Mouse (Mus musculus) stomach, embryonic 15.5 days (tissue): ENCODE data around the gene Synpo2. TPM values are rescaled to one million over a fixed set of nuclear protein-coding genes. Genes with fewer than 3 reads are reported as not detected.

Experiments used
- ATAC-seq: fragments of 200-750 bp; cut with Nextera tagmentation; 2 replicates; pipeline ENCODE4 v1.8.0; 2017; ENCODE audit warnings: low read depth, moderate number of reproducible peaks, moderate TSS enrichment; ENCODE audit not compliant: insufficient read depth, low FRiP score
- H3K27ac ChIP-seq: fragments of 300-500 bp; sonication (generic); 2 replicates; pipeline ENCODE4 v1.5.1; 2015; ENCODE audit warnings: mild to moderate bottlenecking, inconsistent platforms
- H3K27me3 ChIP-seq: fragments of 300-500 bp; sonication (generic); replicated peaks from 2 replicates; pipeline ENCODE4 v1.6.1; 2015; ENCODE audit warnings: inconsistent platforms
- H3K36me3 ChIP-seq: fragments of 300-500 bp; sonication (generic); 2 replicates; pipeline ENCODE4 v1.6.1; 2015; ENCODE audit warnings: inconsistent platforms
- H3K4me1 ChIP-seq: fragments of 300-500 bp; sonication (generic); 2 replicates; pipeline ENCODE4 v1.6.1; 2015; ENCODE audit warnings: inconsistent platforms
- H3K4me2 ChIP-seq: fragments of 300-500 bp; sonication (generic); 2 replicates; pipeline ENCODE4 v1.6.1; 2015; ENCODE audit warnings: mild to moderate bottlenecking, inconsistent platforms
- H3K4me3 ChIP-seq: fragments of 300-500 bp; sonication (generic); replicated peaks from 2 replicates; pipeline ENCODE4 v1.5.1; 2015; ENCODE audit warnings: inconsistent platforms
- H3K9ac ChIP-seq: fragments of 300-500 bp; sonication (generic); 2 replicates; pipeline ENCODE4 v1.6.1; 2015; ENCODE audit warnings: inconsistent platforms
- H3K9me3 ChIP-seq: fragments of 300-500 bp; sonication (generic); 2 replicates; pipeline ENCODE4 v1.6.1; 2016; ENCODE audit warnings: inconsistent platforms
- whole genome bisulfite sequencing: fragments of 180-500 bp; shearing (Covaris S2); methylation state at CpG from one replicate; pipeline ENCODE4 v1.1.7; 2015; 5-methylcytosine and 5-hydroxymethylcytosine counted together
- polyA plus RNA-seq: library from polyadenylated mRNA; unstranded; fragments of >200 nt; fragmentation: Nextera tagmentation; extraction: Ambion mirVana; gene quantifications from 2 replicates; pipeline ENCODE4 v1.2.1, GENCODE M21; 2015

Synpo2 gene
- polyA plus RNA-seq, 1 experiment from 2014 or later: 28.0 TPM

GRCm38 (mm10) chr3:123176366-123177334, 59.3 kb downstream of the Synpo2 start:
- 52% methylated on average over 19 of the region's 19 CpGs for WGBS
- Histone ChIP-seq H3K9ac (no peak overlapping the region), H3K4me2 (no peak overlapping the region), H3K4me1 (peaks cover 12% of the 10 kb centered on the region; the same call in 1 of the 2 replicates), H3K27me3 (no peaks in the 10 kb centered on the region), H3K4me3 (no peak overlapping the region), H3K27ac (peak overlapping the region; percentile 48; the same call in 1 of the 2 replicates), H3K36me3 (no peaks in the 10 kb centered on the region), H3K9me3 (no peaks in the 10 kb centered on the region)
- no peak for ATAC-seq

GRCm38 (mm10) chr3:123175142-123175541, 60.8 kb downstream of the Synpo2 start:
- Histone ChIP-seq H3K9me3 (no peaks in the 10 kb centered on the region), H3K4me3 (no peak overlapping the region), H3K4me2 (no peak overlapping the region), H3K27me3 (no peaks in the 10 kb centered on the region), H3K4me1 (peaks cover 12% of the 10 kb centered on the region; the same call in 1 of the 2 replicates), H3K9ac (no peak overlapping the region), H3K27ac (no peak overlapping the region), H3K36me3 (no peaks in the 10 kb centered on the region)
- ATAC-seq: no peak
- 79% methylated on average over 7 of the region's 7 CpGs for WGBS

- no peak overlapping the region for H3K9ac ChIP-seq
- WGBS: 77% methylated on average over 8 of the region's 8 CpGs
Measured at GRCm38 (mm10) chr3:123174379-123174697, 61.6 kb downstream of the Synpo2 start.

GRCm38 (mm10) chr3:123173553-123174378, 62.2 kb downstream of the Synpo2 start:
- 78% methylated on average over 21 of the region's 21 CpGs for WGBS
- Histone ChIP-seq H3K4me2 (no peak overlapping the region), H3K4me1 (peaks cover 9% of the 10 kb centered on the region; the same call in 1 of the 2 replicates), H3K27me3 (no peaks in the 10 kb centered on the region), H3K9ac (no peak overlapping the region), H3K36me3 (no peaks in the 10 kb centered on the region), H3K9me3 (no peaks in the 10 kb centered on the region), H3K4me3 (no peak overlapping the region), H3K27ac (peak overlapping the region; percentile 26; the same call in 1 of the 2 replicates)
- ATAC-seq: no peak

More at GRCm38 (mm10) chr3:123174379-123174697, 61.6 kb downstream of the Synpo2 start:
- H3K27ac ChIP-seq: peak overlapping the region; percentile 26; the same call in 1 of the 2 replicates
- H3K9me3 ChIP-seq: no peaks in the 10 kb centered on the region
- H3K4me2 ChIP-seq: no peak overlapping the region
- H3K36me3 ChIP-seq: no peaks in the 10 kb centered on the region
- no peak overlapping the region for H3K4me3 ChIP-seq
- H3K4me1 ChIP-seq: peaks cover 12% of the 10 kb centered on the region; the same call in 1 of the 2 replicates
- H3K27me3 ChIP-seq: no peaks in the 10 kb centered on the region
- no peak for ATAC-seq

- no peak overlapping the region for H3K27ac ChIP-seq
- no peak overlapping the region for H3K9ac ChIP-seq
- ATAC-seq: no peak
- no peaks in the 10 kb centered on the region for H3K9me3 ChIP-seq
- no peaks in the 10 kb centered on the region for H3K36me3 ChIP-seq
- H3K4me2 ChIP-seq: no peak overlapping the region
- peaks cover 9% of the 10 kb centered on the region; the same call in 1 of the 2 replicates for H3K4me1 ChIP-seq
- 83% methylated on average over 5 of the region's 5 CpGs for WGBS
- H3K4me3 ChIP-seq: no peak overlapping the region
- no peaks in the 10 kb centered on the region for H3K27me3 ChIP-seq
Measured at GRCm38 (mm10) chr3:123172151-123172550, 63.8 kb downstream of the Synpo2 start.

GRCm38 (mm10) chr3:123169398-123169797, 66.6 kb downstream of the Synpo2 start:
- ATAC-seq: no peak
- Histone ChIP-seq H3K4me1 (peaks cover 7% of the 10 kb centered on the region; the same call in 1 of the 2 replicates), H3K4me2 (no peak overlapping the region), H3K9me3 (no peaks in the 10 kb centered on the region), H3K36me3 (no peaks in the 10 kb centered on the region), H3K27ac (0 out of 2 replicates have a peak overlapping the region, but pooled peaks have one; percentile 36), H3K27me3 (no peaks in the 10 kb centered on the region), H3K9ac (no peak overlapping the region), H3K4me3 (no peak overlapping the region)
- WGBS: 50% methylated on average over 4 of the region's 4 CpGs

GRCm38 (mm10) chr3:123168815-123169214, 67.1 kb downstream of the Synpo2 start:
- ATAC-seq: no peak; the same call in 1 of the 2 replicates
- no peak overlapping the region for H3K9ac ChIP-seq
- WGBS: 7% methylated on average over 5 of the region's 5 CpGs
- H3K27me3 ChIP-seq: no peaks in the 10 kb centered on the region
- no peak overlapping the region for H3K4me2 ChIP-seq
- no peaks in the 10 kb centered on the region for H3K36me3 ChIP-seq
- no peak overlapping the region for H3K27ac ChIP-seq
- no peak overlapping the region for H3K4me3 ChIP-seq
- 0 out of 2 replicates have a peak, but pooled peaks cover 7% of the 10 kb centered on the region for H3K4me1 ChIP-seq
- no peaks in the 10 kb centered on the region for H3K9me3 ChIP-seq

GRCm38 (mm10) chr3:123166450-123166849, 69.5 kb downstream of the Synpo2 start:
- no peaks in the 10 kb centered on the region for H3K27me3 ChIP-seq
- no peak overlapping the region for H3K27ac ChIP-seq
- no peaks in the 10 kb centered on the region for H3K9me3 ChIP-seq
- ATAC-seq: no peak
- H3K9ac ChIP-seq: no peak overlapping the region
- 45% methylated on average over 5 of the region's 5 CpGs for WGBS
- peaks cover 20% of the 10 kb centered on the region for H3K4me1 ChIP-seq
- no peak overlapping the region for H3K4me3 ChIP-seq
- H3K4me2 ChIP-seq: no peak overlapping the region
- H3K36me3 ChIP-seq: no peaks in the 10 kb centered on the region

GRCm38 (mm10) chr3:123164183-123164582, 71.8 kb downstream of the Synpo2 start:
- no peaks in the 10 kb centered on the region for H3K9me3 ChIP-seq

GRCm38 (mm10) chr3:123163192-123163523, 72.8 kb downstream of the Synpo2 start:
- H3K4me2 ChIP-seq: no peak overlapping the region
- no peak overlapping the region for H3K9ac ChIP-seq
- peaks cover 20% of the 10 kb centered on the region for H3K4me1 ChIP-seq
- H3K27ac ChIP-seq: peak overlapping the region; percentile 87
- WGBS: 31% methylated on average over 4 of the region's 4 CpGs
- no peaks in the 10 kb centered on the region for H3K36me3 ChIP-seq
- peak; percentile 15; the same call in 1 of the 2 replicates for ATAC-seq
- no peak overlapping the region for H3K4me3 ChIP-seq
- no peaks in the 10 kb centered on the region for H3K27me3 ChIP-seq
- H3K9me3 ChIP-seq: no peaks in the 10 kb centered on the region

More at GRCm38 (mm10) chr3:123164183-123164582, 71.8 kb downstream of the Synpo2 start:
- ATAC-seq: no peak
- H3K4me2 ChIP-seq: no peak overlapping the region
- WGBS: 42% methylated on average over 1 of the region's 1 CpGs
- no peak overlapping the region for H3K4me3 ChIP-seq
- peaks cover 20% of the 10 kb centered on the region for H3K4me1 ChIP-seq
- no peaks in the 10 kb centered on the region for H3K27me3 ChIP-seq
- H3K27ac ChIP-seq: peak overlapping the region; percentile 59
- no peak overlapping the region for H3K9ac ChIP-seq
- no peaks in the 10 kb centered on the region for H3K36me3 ChIP-seq

GRCm38 (mm10) chr3:123162289-123163191, 73.4 kb downstream of the Synpo2 start:
- Histone ChIP-seq H3K4me2 (no peak overlapping the region), H3K27me3 (no peaks in the 10 kb centered on the region), H3K4me3 (no peak overlapping the region), H3K9me3 (no peaks in the 10 kb centered on the region), H3K36me3 (no peaks in the 10 kb centered on the region), H3K27ac (peak overlapping the region; percentile 87), H3K4me1 (peaks cover 20% of the 10 kb centered on the region), H3K9ac (0 out of 2 replicates have a peak overlapping the region, but pooled peaks have one; percentile 8)
- peak; percentile 44 for ATAC-seq
- WGBS: 32% methylated on average over 6 of the region's 6 CpGs
